Mouse (Mus musculus): ENCODE results near the gene Lrcol1.

Gene Lrcol1

DNA sequence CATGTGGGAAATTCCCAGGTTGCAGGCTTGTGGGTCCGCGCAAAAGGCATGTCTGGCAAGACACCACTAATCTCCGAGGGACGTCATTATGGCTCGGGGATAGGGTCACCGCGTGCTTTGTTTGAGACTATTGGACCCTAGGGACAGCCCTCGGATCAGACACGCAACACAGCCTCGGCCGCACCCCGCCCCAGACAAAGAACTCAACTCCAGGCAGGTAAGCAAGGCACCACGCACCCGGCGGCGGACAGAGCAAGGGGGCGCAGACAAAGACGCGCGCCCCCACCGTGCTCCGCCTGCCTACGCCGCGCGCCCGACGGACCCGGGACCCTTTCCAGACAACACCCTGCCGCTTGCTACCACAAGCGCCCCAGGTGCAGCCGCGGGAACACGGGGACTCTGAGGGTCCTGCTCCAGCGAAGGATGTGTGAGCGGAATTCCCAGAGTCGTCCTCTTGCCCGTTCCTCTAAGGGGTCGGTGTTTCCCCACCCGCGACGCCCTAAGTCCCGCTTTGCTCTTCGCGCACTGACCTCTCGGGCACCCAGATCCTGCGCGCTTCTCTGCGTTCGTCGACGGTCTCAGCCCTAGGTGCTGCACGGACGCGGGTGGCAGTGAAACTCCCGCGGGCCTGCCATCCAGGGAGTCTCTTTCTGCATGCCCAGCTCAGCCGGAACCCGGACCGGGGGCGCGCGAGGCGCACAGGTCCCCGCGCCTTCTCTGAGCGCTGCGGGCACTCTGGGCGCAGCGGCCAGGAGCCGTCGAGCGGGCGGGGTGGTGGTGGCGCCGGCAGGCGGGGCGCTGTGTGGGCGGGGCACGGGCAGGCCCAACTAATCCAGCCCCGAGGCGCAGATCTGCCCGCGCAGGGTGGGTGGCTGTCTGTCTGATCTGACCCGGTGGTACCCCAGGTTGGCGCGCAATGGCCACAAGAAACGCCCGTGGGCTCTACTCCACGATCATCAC is 42.1 kb downstream of the Lrcol1 start:
- in situ Hi-C loops (cut with MboI) = no loop called here

DNA sequence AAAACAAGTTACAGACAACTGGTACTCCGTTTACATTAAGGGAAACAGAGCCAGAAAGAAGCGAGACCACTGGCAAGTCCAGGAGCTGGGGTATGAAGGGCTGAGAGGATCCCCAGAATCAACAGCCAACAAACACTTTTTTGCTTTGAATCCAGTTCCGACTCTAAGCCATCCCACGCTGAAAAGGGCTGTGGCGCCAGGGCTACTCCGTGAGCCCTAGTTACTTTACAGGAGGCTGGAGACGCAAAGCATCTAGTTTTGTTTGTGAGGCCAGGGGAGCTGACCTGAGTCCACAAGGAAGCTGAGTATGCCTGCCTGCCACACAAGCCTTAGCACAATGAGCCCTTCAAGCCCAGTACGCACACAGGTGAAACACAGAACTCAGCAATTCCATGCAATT is 42.8 kb downstream of the Lrcol1 start:
- in situ Hi-C loops (cut with MboI) = no loop called here

DNA sequence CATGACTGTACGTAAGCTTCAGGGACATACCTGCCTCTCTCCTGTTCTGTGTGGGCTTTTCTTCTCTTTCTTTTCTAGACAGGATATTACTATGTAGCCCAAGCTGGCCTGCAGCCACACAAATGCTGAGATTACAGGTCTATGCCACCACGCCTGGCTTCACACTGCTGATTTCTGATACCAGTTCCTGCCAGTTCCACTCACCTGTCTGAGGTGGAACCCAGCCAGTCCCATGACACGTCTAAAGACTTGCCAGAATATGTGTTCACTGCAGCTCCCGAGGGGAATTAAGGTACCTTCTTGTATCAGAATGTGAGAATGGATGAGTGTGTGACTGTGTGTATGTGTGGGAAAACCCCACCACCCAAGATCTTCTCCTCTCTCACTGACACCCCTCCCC is 46.1 kb downstream of the Lrcol1 start:
- in situ Hi-C loops (cut with MboI) = no loop called here

DNA sequence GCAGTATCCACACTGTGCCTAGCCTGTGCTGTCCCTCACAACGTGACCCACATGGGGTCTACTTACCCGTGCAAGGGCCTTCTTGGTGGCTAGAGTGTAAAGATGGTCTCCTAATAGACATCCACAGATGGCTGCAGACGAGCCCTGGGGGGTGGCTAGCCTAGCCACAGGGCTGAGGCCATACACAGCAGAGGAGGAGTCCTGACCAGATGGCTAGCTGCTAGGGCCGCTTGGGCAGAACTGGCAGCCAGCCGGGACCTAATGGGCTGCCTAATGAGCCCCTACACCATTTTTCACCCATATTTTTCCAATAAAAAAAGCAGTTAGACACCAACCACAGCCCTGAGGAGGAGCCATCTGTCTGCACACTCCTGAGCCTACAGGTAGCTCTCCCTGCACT is 48.2 kb downstream of the Lrcol1 start:
- in situ Hi-C loops (cut with MboI) = no loop called here

DNA sequence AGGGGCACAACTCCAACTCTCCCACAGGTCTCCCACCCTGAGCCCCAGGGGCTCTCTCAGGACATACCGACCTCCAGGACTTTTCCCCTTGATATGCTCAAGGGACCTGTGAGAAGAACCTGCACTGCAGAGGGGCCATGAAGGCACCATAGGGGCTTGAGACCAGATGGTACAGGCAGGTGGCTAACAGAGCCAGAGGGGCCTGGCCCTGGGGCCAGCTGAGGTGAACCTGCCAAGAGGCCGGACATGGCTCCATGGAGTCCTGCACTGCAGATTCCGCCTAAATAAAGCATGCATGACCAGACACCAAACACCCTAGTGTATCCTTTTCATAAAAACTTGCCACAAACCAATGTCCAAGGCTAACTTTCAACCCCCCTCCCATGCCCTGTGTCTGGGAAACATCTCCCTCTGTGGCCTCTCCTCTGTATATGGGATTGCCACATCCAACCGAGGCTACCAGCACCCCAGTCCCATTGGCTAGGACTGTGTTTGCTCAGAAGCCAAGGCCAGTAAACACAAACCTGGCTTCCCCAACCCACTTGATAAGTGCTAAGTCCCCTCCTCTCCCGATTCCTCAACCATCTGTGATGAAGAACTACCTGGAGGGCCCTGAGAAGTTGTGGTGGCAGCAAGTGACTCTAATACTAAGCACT is 50.6 kb downstream of the Lrcol1 start:
- in situ Hi-C loops (cut with MboI) = no loop called here

DNA sequence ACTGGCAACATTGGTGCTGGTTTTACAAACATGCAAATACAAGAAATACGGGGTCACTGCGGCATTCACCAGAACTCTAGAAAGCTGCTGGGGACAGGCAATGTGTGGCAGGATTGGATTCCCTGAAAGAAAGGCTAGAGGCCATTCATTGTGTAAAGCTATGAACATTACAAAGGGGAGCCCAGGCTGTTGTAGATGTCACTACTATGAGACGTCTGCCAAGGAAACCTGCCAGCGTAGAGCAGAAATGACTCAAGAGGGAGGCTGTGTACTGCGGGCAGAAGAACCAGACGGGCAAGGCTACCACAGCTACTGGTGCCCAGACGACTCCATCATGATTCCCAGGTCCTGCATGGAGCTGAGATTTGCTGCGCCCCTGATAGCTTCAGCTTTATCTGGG is 56.6 kb downstream of the Lrcol1 start:
- in situ Hi-C loops (cut with MboI) = no loop called here

DNA sequence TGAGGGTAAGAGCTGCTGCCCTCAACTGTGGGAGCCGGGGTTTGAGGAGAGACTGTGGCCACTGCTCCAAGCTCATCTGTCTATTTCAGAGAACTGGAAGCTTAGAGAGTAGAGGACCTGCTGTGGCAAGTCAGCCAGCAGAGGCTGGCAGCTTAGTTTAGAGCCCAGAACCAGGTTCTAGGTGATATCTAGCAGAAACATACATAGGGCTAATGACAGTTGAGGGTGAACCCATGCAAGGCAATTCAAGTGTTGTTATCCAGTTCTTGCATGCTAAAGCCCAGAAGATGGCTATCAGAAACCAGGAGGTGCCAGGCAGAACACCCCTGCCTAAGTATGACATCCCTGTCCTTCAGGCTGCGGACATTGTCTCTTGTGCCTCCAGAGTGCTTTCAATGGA is 58.0 kb downstream of the Lrcol1 start:
- in situ Hi-C loops (cut with MboI) = no loop called here

DNA sequence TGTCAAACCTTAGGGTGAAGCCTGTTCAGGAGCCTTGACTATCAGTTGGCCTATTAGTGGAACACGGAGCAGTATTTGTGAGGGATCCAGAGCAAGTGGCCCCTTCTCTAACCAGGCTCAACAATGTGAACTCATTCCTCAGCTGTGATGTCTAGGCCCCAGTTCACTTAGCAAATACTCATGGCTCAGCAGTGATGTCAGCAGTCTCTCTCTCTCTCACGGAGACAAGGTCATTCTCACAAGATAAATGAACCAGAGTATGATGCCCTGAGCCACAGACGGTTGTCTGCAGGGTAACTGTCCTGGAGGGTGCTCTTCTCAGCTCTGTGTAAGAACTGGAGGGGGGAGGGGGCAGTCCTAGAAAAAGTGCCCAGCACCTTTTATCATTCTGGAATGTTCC is 59.4 kb downstream of the Lrcol1 start:
- in situ Hi-C loops (cut with MboI) = no loop called here
